In genomic region chr10:127667269-127668092, GRCm38 (mm10) we compare ENCODE assay signal across 8 mouse cellular contexts. TPM values are rescaled to one million over a fixed set of nuclear protein-coding genes. Genes with fewer than 3 reads are reported as not detected.
DNase-seq lines count a peak whose midpoint lies in the region; ATAC-seq and TF ChIP-seq lines count a peak whose summit lies in the region.

No protein-coding gene starts in this region.

- peak overlapping the region; percentile 99 for H3K27ac ChIP-seq in embryonic facial prominence, embryonic 11.5 days (replicated peaks; ENCODE audit: low read depth, low read length)
- peak overlapping the region; percentile 97 for H3K27ac ChIP-seq in kidney, adult 2 months (ENCODE audit: insufficient read depth, low read depth, low read length)
- H3K27ac ChIP-seq in liver, embryonic 11.5 days (ENCODE audit: low read depth, low read length) = peak overlapping the region; percentile 89

- no peaks in the 10 kb centered on the region for H3K9me3 ChIP-seq in embryonic facial prominence, embryonic 11.5 days (replicated peaks; ENCODE audit: control insufficient read depth, low read length)
- no peaks in the 10 kb centered on the region for H3K9me3 ChIP-seq in liver, embryonic 11.5 days (ENCODE audit: control insufficient read depth, low read length)

- TF ChIP-seq POLR2A in kidney, adult 2 months (IDR thresholded peaks at IDR 0.05; ENCODE audit: low read depth, low read length) = peak; percentile 14
- peak; percentile 69 for TF ChIP-seq POLR2A in myocyte (IDR thresholded peaks at IDR 0.05; ENCODE audit: insufficient read length, low read depth)

- H3K4me3 ChIP-seq in embryonic facial prominence, embryonic 11.5 days (ENCODE audit: low read depth, low read length) = peak overlapping the region; percentile 80
- peak overlapping the region; percentile 89 for H3K4me3 ChIP-seq in kidney, adult 2 months (ENCODE audit: insufficient read depth, low read depth, low read length)
- H3K4me3 ChIP-seq in liver, embryonic 11.5 days (ENCODE audit: low read depth, low read length) = peak overlapping the region; percentile 63
- peak overlapping the region; percentile 98 for H3K4me3 ChIP-seq in myocyte

- peaks cover 25% of the 10 kb centered on the region for H3K4me1 ChIP-seq in embryonic facial prominence, embryonic 11.5 days (ENCODE audit: control insufficient read depth, insufficient read depth, low read length)
- peaks cover 18% of the 10 kb centered on the region for H3K4me1 ChIP-seq in kidney, adult 2 months (ENCODE audit: control insufficient read depth, insufficient read depth, low read length)
- H3K4me1 ChIP-seq in liver, embryonic 11.5 days (replicated peaks; ENCODE audit: control insufficient read depth, insufficient read depth, low read length) = peaks cover 41% of the 10 kb centered on the region

- ATAC-seq in embryonic facial prominence, embryonic 11.5 days (replicated peaks; ENCODE audit: insufficient number of reproducible peaks, low FRiP score, low TSS enrichment, low read depth) = peak; percentile 65
- ATAC-seq in liver, embryonic 11.5 days (replicated peaks; ENCODE audit: low FRiP score) = peak; percentile 35

- peak overlapping the region; percentile 58 for H3K4me2 ChIP-seq in embryonic facial prominence, embryonic 11.5 days (ENCODE audit: low read depth, low read length)
- peak overlapping the region; percentile 93 for H3K4me2 ChIP-seq in liver, embryonic 11.5 days
- H3K4me2 ChIP-seq in myocyte (ENCODE audit: low read depth) = peak overlapping the region; percentile 90

- H3K27me3 ChIP-seq in embryonic facial prominence, embryonic 11.5 days (ENCODE audit: control insufficient read depth, insufficient read depth, low read length) = peaks cover 2% of the 10 kb centered on the region; the same call in 1 of the 2 replicates
- H3K27me3 ChIP-seq in kidney, adult 2 months (replicated peaks; ENCODE audit: control insufficient read depth, insufficient read depth, low read length) = no peaks in the 10 kb centered on the region
- H3K27me3 ChIP-seq in liver, embryonic 11.5 days (replicated peaks; ENCODE audit: control insufficient read depth, insufficient read depth, low read length) = peaks cover 60% of the 10 kb centered on the region
- no peaks in the 10 kb centered on the region for H3K27me3 ChIP-seq in myocyte (ENCODE audit: control insufficient read depth, insufficient read depth, insufficient read length)
- no peaks in the 10 kb centered on the region for H3K27me3 ChIP-seq in splenic B cell, adult 2 months (ENCODE audit: control insufficient read depth, insufficient read depth, low read length, poor library complexity, severe bottlenecking)

- H3K9ac ChIP-seq in embryonic facial prominence, embryonic 11.5 days (replicated peaks; ENCODE audit: low read length) = peak overlapping the region; percentile 90
- peak overlapping the region; percentile 46; the same call in 1 of the 2 replicates for H3K9ac ChIP-seq in liver, embryonic 11.5 days (ENCODE audit: low read depth, low read length)

- peaks cover 33% of the 10 kb centered on the region for H3K79me2 ChIP-seq in myocyte (ENCODE audit: control insufficient read depth, insufficient read depth)

- H3K36me3 ChIP-seq in embryonic facial prominence, embryonic 11.5 days (replicated peaks; ENCODE audit: control insufficient read depth, insufficient read depth, low read depth, low read length) = peaks cover 2% of the 10 kb centered on the region; the same call in 1 of the 2 replicates
- no peaks in the 10 kb centered on the region for H3K36me3 ChIP-seq in kidney, adult 2 months (ENCODE audit: control insufficient read depth, insufficient read depth, low read length)
- H3K36me3 ChIP-seq in liver, embryonic 11.5 days (ENCODE audit: control insufficient read depth, insufficient read depth, low read length) = no peaks in the 10 kb centered on the region
- H3K36me3 ChIP-seq in myocyte (ENCODE audit: control insufficient read depth, insufficient read depth) = peaks cover 5% of the 10 kb centered on the region
- no peaks in the 10 kb centered on the region; the same call in none of the 2 replicates for H3K36me3 ChIP-seq in splenic B cell, adult 2 months (ENCODE audit: control insufficient read depth, insufficient read depth, low read length, poor library complexity, severe bottlenecking)

- peak overlapping the region; percentile 72 for H3ac ChIP-seq in myocyte (ENCODE audit: control insufficient read depth, insufficient read length)

- DNase-seq in urinary bladder, adult 18-20 months (ENCODE audit: low spot score in 2 of 2) = peak; percentile 67 to 87
- no peak for DNase-seq in urinary bladder, postnatal 10 days (ENCODE audit: low spot score)
- peak; percentile 96 for DNase-seq in embryonic facial prominence, embryonic 11.5 days (ENCODE audit: low spot score)
- peak; percentile 91 for DNase-seq in heart, adult 8-10 months (ENCODE audit: low spot score)
- peak; percentile 95 for DNase-seq in kidney, adult 2 months
- DNase-seq in liver, embryonic 11.5 days (ENCODE audit: low spot score) = peak; percentile 72
- DNase-seq in splenic B cell, adult 2 months (ENCODE audit: low read depth, low spot score) = peak; percentile 84

- WGBS in embryonic facial prominence, embryonic 11.5 days = under 1% methylated on average over 35 of the region's 35 CpGs
- 2% methylated on average over 35 of the region's 35 CpGs for WGBS in kidney, adult 2 months
- WGBS in liver, embryonic 11.5 days = 2% methylated on average over 34 of the region's 35 CpGs

- TF ChIP-seq CTCF in kidney, adult 2 months (conservative IDR thresholded peaks at IDR 0.05; ENCODE audit: insufficient read depth, insufficient read length, low read depth, low read length) = no peak

TF ChIP-seq in myocyte, 11 proteins besides CTCF, POLR2A, EP300 and RAD21:
- no peak for TF ChIP-seq USF1 (IDR thresholded peaks at IDR 0.05; ENCODE audit: low read depth)
- peak; percentile 62 for TF ChIP-seq POLR2AphosphoS2 (IDR thresholded peaks at IDR 0.05; ENCODE audit: insufficient read length, low read depth)
- TF ChIP-seq MYOD1 (IDR thresholded peaks at IDR 0.05; ENCODE audit: control insufficient read depth in 1 of 3, insufficient read length in 2 of 3, low read depth in 2 of 3) = peak in 1 of 3 experiments; percentile 1
- TF ChIP-seq SRF (IDR thresholded peaks at IDR 0.05; ENCODE audit: control insufficient read depth, insufficient read length, low read depth) = no peak
- TF ChIP-seq REST (IDR thresholded peaks at IDR 0.05; ENCODE audit: insufficient read depth, insufficient read length) = no peak
- TF ChIP-seq TCF3 (IDR thresholded peaks at IDR 0.05; ENCODE audit: insufficient read length, low read depth) = peak; percentile 27
- peak; percentile 49 for TF ChIP-seq TCF12 (IDR thresholded peaks at IDR 0.05; ENCODE audit: insufficient read depth, poor library complexity, severe bottlenecking)
- TF ChIP-seq CEBPB (IDR thresholded peaks at IDR 0.05; ENCODE audit: insufficient read depth, poor library complexity, severe bottlenecking) = no peak
- TF ChIP-seq MYOG (IDR thresholded peaks at IDR 0.05; ENCODE audit: control insufficient read depth in 1 of 3, insufficient read depth in 1 of 3, insufficient read length in 2 of 3, low read depth in 2 of 3) = peak in 1 of 3 experiments; percentile 51
- no peak for TF ChIP-seq E2F4 (IDR thresholded peaks at IDR 0.05; ENCODE audit: insufficient read depth)
- TF ChIP-seq MAX (IDR thresholded peaks at IDR 0.05; ENCODE audit: low read depth) = no peak

RNA-seq across cellular contexts. Expression of gene Nemp1, which starts 0.8 kb away (rescaled TPM):
- polyA plus RNA-seq in embryonic facial prominence, embryonic 11.5 days (2014; fragmentation: Nextera tagmentation; extraction: Ambion mirVana) = 11.2 and 11.7 TPM in 2 replicates
- total RNA-seq in heart, adult 8-10 months (2022) = 1 to 10 TPM; 3.0 to 5.1 (median 3.6) TPM
- 2.3 and 2.5 TPM in 2 replicates for polyA plus RNA-seq in kidney, adult 2 months (2012; rRNA removed)
- polyA plus RNA-seq in liver, embryonic 11.5 days (2014; fragmentation: Nextera tagmentation; extraction: Ambion mirVana) = 10.5 and 11.2 TPM in 2 replicates
- polyA plus RNA-seq in myocyte (2012; fragmentation: generic; extraction: Trizol) = 5.6 TPM

RNA-seq across cellular contexts. Expression of gene Nab2, which starts 0.9 kb away (rescaled TPM):
- polyA plus RNA-seq in embryonic facial prominence, embryonic 11.5 days (2014; fragmentation: Nextera tagmentation; extraction: Ambion mirVana) = 8.0 and 9.3 TPM in 2 replicates
- 10 to 100 TPM in 1 of 4 experiments, 1 to 10 TPM in 3; 5.0 to 10.3 (median 6.6) TPM for total RNA-seq in heart, adult 8-10 months (2022)
- polyA plus RNA-seq in kidney, adult 2 months (2012; rRNA removed) = 17.9 and 18.6 TPM in 2 replicates
- 5.7 and 5.8 TPM in 2 replicates for polyA plus RNA-seq in liver, embryonic 11.5 days (2014; fragmentation: Nextera tagmentation; extraction: Ambion mirVana)
- polyA plus RNA-seq in myocyte (2012; fragmentation: generic; extraction: Trizol) = 68.7 TPM

RNA-seq across cellular contexts. Expression of gene Stat6, which starts 24.7 kb away (rescaled TPM):
- polyA plus RNA-seq in embryonic facial prominence, embryonic 11.5 days (2014; fragmentation: Nextera tagmentation; extraction: Ambion mirVana) = 8.1 and 8.2 TPM in 2 replicates
- 10 to 100 TPM; 38.4 to 43.7 (median 43.2) TPM for total RNA-seq in heart, adult 8-10 months (2022)
- 70.2 and 72.1 TPM in 2 replicates for polyA plus RNA-seq in kidney, adult 2 months (2012; rRNA removed)
- polyA plus RNA-seq in liver, embryonic 11.5 days (2014; fragmentation: Nextera tagmentation; extraction: Ambion mirVana) = 28.7 TPM in 2 replicates
- 0.26 TPM for polyA plus RNA-seq in myocyte (2012; fragmentation: generic; extraction: Trizol)

RNA-seq across cellular contexts. Expression of gene Myo1a, which starts 37.5 kb away (rescaled TPM):
- polyA plus RNA-seq in embryonic facial prominence, embryonic 11.5 days (2014; fragmentation: Nextera tagmentation; extraction: Ambion mirVana) = 0.40 and 0.55 TPM in 2 replicates
- under 1 TPM in 1 of 4 experiments, not detected in 3; 0.08 TPM for total RNA-seq in heart, adult 8-10 months (2022)
- polyA plus RNA-seq in kidney, adult 2 months (2012; rRNA removed) = 0.06 and 0.18 TPM in 2 replicates
- 0.14 TPM in 1 of 2 replicates, not detected in the other for polyA plus RNA-seq in liver, embryonic 11.5 days (2014; fragmentation: Nextera tagmentation; extraction: Ambion mirVana)
- polyA plus RNA-seq in myocyte (2012; fragmentation: generic; extraction: Trizol) = 0.35 TPM

RNA-seq across cellular contexts. Expression of gene Lrp1, which starts 46.5 kb away (rescaled TPM):
- 55.5 and 59.0 TPM in 2 replicates for polyA plus RNA-seq in embryonic facial prominence, embryonic 11.5 days (2014; fragmentation: Nextera tagmentation; extraction: Ambion mirVana)
- total RNA-seq in heart, adult 8-10 months (2022) = 10 to 100 TPM; 64.0 to 88.9 (median 74.0) TPM
- polyA plus RNA-seq in kidney, adult 2 months (2012; rRNA removed) = 55.3 and 57.8 TPM in 2 replicates
- 35.7 and 36.8 TPM in 2 replicates for polyA plus RNA-seq in liver, embryonic 11.5 days (2014; fragmentation: Nextera tagmentation; extraction: Ambion mirVana)
- polyA plus RNA-seq in myocyte (2012; fragmentation: generic; extraction: Trizol) = 244 TPM
